Mouse (Mus musculus) lung, postnatal 14 days (tissue): Measurements from ENCODE around the gene Eci1.
"Not testable (repeated sequence)": the region's sequence is repeated elsewhere in the genome, so short reads cannot be mapped to it uniquely, and the experiment has no call there.

Experiments used
- DNase-seq: peaks from one replicate; pipeline ENCODE4 v3.0.0; 2021

The Eci1 gene

DNA sequence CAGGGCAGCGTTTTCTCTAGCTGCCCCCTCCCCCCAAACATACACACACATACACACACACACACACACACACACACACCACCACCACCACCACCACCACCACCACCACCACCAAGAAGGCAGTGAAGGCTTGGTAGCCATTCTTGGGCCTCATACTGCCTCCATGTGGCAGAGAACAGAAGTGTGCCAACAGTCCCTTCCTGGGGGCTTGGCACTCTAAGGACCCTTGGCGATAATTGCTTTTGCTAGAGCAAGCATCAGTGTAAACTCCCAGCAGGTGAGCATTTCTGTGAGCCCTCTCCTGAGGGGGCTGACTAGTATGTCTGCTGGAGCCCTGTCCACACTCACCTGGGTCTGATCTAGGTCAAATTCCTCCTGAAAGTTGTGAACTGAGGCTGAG is 14.7 kb downstream of the Eci1 start:
- DNase-seq: no peak

DNA sequence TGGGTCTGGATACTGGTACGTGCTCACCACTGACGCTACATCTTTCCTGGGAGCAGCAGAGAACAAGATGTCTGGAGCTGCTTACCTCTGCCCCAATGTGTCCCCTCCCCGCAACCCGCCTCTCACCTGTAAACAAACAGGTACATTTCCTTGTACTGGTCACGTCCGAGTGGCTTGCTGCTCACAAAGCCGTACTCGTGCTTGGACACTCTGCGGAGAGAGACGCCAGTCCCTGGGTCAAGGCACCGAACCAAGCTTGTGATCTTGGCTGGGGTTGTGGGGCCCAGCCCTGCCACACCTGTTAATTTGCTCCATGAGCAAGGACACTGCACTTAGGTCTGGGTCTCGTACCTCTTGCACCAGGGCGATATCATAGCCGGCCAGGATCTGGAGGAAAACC is 15.7 kb downstream of the Eci1 start:
- no peak for DNase-seq

DNA sequence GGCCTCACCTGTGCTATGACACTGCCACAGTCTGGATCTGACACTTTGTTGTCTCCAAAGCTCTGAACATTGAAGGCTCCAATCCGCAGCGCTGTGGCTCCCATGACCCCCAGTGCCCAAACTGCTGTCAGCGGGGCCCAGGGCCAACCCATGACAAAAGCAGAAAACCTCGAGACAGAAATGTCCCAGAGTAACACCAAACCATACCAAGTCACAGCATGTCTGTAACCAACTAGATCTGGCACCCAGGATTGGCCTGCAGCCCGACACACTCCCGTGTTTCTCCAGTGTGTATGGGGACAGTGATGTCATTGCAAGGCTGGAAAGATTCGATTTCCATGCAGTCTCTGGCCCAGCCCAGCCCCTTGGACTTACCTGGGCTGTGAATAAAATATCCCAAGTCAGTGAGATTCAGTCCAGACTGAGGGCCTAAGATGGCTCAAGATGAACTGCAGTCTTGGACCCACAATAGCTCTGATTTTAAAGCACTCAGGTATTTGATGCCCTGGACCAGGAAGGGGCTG is 16.3 kb downstream of the Eci1 start, which contains the start of gene Dnase1l2:
TSS of gene Dnase1l2 (minus strand) at position 474 of the 524 bp plus-strand sequence.
- DNase-seq: no peak

DNA sequence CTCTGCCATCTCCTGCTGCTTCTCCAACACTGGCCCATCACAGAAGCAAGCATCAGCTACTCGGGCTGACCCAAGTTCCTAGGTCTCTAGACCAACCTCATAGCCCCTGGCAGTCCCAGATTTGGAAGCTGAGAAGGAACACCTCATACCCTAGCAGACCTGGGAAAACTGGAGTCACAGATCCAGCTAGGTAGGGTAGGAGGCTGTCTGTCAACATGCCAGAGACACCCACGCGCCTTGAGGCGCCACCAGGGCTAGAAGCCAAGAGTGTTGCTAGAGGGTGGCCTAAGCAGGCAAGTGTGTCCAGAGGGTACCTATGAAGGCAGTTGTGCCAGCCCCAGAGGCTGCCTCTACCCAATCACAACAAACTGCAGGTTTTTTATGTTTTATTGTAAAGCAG is 17.0 kb downstream of the Eci1 start:
- DNase-seq: no peak

DNA sequence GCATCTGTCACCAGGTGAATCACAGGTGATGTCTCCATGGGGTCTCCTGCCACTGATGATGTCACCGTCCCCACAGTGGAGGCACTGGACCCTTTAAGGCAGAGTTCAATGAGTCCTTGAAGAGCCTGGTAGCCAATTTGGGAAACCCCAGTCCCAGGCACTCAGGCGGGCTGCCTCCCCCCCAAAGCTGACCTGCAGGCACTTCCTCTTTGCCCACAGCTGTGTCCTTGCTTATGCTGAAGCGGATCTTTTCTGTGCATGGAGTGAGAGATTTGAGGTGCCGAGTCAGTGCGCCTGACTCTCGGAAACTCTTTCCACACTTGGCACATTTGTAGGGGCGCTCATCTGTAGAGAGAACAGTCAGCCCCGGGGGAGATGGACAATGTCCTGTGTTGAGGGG is 20.1 kb downstream of the Eci1 start:
- DNase-seq: no peak

DNA sequence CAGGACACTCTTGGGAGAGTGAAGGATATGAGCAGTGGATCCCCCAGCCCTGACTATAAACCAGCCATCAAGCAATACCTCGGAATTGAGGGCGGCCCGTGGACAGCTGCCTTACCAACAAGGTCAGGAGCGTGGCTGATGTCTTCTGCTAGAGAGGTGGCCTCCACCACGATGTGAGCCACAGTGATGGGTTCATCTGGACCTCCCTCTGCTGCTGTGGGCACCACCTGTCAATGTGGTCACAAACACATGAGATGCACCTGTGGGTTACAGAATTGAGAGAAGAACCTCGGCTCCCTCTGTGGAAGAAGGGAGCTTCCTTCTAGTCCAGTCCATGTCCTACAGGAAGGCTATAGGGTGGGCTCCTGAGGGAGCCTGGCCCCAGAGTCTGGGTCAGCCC is 23.1 kb downstream of the Eci1 start:
- DNase-seq: no peak

DNA sequence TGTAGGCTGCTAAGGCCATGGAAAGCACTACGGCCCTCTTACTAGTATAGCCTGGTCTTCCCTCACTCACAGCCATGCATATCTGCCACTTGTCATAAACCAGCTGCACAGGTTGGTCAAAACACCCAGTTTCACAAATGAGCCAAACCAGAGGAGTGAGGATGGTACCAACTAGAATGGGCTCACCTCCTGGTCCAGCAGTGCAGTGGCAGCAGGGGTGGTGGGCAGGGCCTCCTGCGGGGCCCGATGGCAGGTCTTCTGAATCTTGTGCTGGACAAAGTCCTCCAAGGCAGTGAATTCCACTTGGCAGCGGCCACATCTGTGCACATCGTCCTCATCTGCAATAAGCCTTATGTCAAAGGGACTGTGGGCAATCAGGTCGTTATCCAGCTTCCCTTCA is 24.8 kb downstream of the Eci1 start:
- no peak for DNase-seq

DNA sequence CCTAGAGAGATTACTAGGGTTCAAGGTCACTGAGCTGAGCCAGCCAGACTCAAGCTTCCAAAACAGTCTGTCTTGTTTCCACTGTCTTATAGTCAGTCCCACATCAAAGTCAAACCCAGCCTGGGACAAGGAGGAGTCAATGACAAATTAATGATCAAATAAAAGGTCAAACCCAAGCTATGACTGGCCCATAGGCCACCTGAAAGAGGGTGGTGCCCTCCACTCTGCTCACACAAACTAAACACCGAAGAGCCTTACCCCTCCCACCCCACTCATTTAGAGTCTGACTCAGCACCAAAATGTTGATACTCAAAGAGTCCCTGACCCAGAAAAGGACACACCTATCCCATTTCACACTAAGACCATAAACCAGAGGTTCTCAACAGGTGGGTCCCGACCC is 26.9 kb downstream of the Eci1 start:
- DNase-seq: no peak

DNA sequence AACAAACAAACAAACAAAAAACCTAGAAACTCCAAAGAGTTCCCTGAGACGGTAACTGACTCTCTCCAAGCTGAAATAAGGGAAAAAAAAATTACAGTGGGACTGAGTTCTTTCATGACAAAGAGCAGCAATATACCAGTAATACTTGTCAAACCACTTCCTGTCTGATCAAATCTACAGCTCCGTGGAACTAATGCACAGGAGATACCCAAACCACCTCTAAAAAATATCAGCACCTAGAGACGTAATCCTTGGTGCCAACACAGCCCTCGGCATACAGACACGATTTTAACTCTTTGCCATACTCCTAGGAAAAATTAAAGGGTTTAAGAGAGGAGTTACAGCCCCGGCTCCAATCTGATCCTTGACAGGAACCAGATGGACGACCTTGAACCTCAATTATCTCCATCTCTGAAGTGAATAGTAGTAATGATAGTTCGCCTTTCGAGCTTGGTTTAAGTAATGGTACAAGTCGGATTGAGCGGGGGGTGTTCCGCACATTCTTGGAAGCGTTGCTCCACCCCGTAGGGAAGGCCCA is 27.8 kb downstream of the Eci1 start:
- no peak for DNase-seq

DNA sequence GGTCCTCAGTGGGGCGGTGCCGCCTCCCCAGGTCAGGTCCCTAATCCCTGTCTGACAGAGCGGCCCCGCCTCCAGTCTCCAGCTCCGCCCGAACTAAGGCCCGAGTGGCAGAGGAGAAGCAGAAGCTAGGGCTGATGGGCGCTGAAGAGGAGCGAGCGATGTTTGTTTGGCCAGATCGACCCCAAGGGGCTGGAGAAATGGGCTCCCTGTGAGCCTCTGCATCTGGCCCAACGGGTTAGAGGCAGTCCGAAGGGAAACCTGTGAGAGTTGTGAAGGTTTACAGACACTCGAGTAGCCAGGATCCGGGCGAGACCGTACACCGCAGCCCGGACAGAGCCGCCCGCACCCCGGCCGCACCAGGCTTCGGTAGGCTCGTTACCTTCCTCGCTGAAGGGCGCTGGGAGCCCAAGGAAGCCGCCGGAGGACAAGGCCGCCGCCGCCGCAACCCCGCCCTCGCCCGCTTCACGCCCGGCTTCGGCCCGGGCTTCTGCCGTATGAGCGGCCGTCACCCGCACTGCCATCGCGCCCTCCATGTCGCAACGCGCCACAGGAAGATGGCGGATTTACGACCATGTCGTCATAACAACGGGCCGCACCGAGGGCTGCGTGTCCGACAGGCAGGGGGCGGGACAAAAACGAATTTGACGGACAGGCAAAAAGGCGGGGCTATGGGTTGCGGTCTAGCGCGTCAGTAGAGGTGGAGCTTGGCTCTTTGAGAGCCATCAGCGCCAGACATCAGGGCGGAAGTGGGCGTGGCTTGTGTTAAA is 28.5 kb downstream of the Eci1 start:
- peak; percentile 100 for DNase-seq

DNA sequence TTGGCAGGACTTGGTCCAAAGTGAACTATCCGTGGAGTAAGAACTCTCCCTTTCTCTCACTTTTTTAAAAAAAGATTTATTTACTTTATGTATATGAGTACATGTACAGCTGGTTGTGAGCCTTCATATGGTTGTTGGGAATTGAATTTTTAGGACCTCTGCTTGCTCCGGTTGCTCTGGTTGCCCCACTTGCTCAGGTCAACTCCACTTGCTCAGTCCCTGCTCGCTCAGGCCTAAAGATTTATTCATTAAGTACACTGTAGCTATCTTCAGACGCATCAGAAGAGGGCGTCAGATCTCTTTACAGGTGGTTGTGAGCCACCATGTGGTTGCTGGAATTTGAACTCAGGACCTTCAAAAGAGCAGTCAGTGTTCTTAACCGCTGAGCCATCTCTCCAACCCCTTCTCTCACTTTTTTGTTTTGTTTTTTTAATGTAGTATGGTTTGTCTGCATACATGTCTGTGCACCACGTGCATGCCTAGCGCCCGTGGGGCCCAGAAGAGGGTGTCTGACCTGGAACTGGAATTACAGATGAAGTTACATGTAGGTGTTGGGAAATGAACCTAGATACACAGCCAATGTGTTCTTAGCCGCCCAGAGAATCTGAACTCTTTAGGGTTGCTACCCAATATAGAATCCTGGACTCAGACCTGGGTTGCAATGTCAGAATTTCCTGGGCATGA is 29.2 kb downstream of the Eci1 start:
- DNase-seq: not testable (repeated sequence)

DNA sequence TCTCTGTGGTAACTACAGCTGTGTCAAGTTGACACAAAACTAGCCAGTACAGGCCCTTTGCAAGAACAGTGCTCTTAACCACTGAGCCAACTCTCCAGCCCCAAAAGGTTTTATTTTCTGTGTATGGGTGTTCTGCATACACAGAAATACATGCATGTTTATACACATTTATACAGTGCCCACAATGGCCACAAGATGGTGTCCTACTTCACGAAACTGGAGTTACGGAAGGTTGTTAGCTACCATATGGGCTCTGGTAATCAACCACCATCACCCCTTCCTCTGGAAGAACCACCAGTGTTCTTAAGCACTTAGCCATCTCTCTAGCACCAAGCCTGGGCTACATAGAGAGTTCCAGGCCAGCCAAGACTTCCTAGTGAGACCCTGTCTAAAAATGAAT is 35.1 kb downstream of the Eci1 start:
- DNase-seq: peak; percentile 45

DNA sequence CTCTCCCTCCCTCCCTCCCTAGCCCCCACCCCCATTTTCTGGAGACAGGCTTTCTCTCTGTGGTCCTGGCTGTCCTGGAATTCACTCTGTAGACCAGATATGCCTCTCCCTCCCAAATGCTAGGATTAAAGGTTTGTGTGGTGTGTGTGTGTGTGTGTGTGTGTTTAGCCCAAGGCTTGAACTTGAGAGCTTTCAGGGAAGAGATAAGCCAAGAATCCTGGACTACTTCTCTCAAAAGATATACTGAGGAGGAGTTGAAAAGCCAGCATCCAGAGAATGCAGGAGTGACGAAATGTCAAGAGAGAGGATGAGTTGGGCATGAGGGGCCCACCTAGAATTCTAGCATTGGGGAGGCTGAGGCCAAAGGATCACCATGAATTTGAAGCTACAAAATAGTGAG is 36.5 kb downstream of the Eci1 start:
- DNase-seq: no peak

DNA sequence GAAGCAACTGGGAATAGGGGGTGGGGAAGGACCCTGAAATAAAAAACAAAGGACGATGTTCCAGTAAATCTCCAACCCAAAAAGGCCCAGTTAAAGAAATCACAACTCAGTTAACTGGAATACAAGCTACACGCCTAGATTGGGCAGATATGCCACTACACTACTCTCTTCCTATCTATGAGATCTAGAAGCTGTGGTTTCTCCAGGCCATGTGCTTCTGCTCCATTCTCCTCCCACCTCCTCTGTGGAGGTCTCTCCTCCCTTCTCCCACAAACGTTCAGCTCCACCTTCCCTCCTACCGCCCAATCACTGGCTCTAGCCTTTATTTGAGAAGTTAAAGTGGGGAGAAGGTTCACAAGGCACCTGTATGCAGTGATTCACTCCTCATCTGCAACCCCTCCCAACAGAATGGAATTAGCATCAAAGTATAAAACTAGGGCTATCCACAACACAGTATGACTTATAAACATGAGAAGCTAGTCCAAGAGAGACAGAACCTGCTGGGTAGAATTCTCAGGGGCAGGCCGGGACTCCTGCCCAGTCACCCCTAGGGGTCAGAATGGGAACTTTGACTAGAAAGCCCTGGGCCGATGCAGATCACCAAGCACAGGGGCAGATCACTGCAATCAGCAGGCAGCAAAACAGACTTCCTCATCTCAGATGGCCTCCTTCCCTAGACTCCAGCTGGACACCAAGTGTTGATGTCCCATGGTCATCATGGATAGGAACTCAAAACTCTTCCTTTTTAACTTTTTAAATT is 37.1 kb downstream of the Eci1 start:
- DNase-seq: no peak

DNA sequence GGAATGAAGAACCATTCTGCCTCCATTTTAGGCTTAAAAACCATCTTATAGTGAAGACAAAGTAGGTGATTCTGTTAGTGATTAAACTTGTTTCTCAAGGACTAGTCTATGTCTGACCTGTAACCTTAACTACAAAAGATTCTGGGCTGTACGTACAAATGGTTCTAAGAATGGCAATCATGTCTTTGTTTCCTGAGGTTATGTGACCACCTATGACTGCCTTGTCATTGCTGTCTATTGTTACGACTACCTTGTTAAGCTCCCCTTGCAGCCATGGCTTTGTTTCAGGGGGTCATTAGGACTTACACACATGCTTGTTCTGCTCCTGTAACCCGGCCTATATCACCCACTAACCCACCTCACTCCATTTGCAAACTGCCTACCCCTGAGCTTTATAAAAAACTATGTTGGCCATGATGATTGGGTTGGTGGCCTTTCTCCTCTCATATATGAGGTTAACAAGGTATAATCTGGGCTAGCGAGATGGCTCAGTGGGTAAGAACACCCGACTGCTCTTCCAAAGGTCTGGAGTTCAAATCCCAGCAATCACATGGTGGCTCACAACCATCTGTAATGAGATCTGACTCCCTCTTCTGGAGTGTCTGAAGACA is 42.3 kb downstream of the Eci1 start:
- DNase-seq: no peak

DNA sequence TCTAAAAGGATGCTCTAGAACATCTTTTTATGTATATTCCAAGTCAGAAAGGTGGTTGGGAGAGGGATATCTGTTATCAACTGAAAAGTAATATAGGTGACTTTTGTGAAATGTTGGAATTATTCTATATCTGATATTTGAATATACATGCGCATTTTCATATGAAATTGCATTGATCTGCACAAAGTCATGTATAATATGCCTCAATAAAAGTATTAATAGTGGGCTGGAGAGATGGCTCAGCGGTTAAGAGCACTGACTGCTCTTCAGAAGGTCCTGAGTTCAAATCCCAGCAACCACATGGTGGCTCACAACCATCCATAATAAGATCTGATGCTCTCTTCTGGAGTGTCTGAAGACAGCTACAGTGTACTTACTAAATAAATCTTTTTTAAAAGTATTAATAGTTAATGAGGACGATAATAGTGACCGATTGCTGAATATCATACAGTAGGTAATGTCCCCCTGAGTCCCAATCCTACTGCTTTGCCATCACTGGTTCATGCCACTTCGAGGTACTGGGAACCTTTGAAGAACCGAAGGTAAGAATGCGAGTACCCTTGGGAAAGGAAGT is 43.0 kb downstream of the Eci1 start:
- DNase-seq: no peak

DNA sequence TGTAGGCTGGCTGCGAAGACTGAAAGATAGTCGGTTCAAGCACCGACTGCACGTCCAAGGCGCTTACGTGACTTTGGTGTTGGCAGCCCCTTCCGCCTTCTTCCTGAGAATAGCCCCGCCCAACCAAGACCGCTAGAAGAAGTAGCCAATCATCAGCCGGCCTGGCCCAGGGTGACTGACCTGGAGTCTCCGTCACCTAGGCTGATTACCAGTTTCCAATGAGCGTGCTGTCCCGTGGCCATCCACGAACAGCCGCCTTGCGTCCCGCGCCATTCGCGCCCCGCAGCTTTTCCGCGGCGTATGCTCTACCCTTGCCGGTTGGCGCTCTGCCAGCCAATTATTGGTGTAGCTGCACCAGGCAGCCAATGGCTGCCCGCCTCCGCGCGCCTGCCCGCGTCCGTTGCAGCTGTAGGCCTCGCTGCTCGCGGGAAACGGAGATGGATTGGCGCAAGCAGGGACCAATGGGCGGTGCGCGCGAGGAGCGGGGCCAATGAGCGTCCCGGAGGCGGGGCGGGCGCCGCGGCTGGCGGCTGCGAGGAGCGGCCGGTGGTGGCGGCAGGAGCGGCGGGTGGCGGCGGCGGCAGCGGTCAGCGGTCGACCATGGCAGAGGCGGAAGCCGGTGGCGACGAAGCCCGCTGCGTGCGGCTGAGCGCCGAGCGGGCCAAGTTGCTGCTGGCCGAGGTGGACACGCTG is 43.6 kb downstream of the Eci1 start, which contains the start of the genes E4f1 and Pgp:
TSS of gene E4f1 (minus strand) at position 404 of the 693 bp plus-strand sequence.
TSS of gene Pgp (plus strand) at position 483 of the 693 bp plus-strand sequence.
- DNase-seq: peak; percentile 99

DNA sequence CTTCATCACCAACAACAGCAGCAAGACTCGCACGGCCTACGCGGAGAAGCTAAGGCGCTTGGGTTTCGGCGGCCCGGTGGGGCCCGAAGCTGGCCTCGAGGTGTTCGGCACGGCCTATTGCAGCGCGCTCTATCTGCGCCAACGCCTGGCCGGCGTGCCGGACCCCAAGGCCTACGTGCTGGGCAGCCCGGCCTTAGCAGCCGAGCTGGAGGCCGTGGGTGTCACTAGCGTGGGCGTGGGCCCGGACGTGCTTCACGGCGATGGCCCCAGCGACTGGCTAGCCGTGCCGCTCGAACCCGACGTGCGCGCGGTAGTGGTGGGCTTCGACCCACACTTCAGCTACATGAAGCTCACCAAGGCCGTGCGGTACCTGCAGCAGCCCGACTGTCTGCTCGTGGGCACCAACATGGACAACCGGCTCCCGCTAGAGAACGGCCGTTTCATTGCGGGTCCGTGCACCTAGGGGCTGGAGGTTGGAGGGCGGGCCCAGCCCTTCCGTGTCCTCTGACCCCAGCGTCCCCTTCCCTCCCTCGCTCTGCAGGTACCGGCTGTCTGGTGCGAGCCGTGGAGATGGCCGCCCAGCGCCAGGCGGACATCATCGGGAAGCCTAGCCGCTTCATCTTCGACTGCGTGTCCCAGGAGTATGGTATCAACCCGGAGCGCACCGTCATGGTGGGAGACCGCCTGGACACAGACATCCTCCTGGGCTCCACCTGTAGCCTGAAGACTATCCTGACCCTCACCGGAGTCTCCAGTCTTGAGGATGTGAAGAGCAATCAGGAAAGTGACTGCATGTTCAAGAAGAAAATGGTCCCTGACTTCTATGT is 44.5 kb downstream of the Eci1 start:
- peak; percentile 30 for DNase-seq

DNA sequence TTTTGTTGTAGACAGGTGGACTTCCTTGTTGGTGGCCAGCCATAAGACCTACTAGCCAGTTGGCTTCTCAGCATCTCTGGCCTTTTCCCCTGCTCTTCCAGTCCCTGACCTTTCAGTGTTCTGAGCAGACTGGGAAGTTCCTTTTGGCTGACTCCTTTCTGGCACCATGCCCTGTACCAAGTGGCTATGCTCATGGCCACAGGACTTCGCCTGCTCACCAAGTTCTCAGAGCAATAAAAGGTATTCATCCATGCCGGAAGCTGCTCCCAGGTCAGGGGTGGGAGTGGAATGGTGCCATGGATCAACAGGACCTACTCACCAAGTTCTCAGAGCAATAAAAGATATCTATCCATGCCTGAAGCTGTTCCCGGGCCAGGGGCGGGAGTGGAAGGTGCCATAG is 46.1 kb downstream of the Eci1 start:
- peak; percentile 57 for DNase-seq

DNA sequence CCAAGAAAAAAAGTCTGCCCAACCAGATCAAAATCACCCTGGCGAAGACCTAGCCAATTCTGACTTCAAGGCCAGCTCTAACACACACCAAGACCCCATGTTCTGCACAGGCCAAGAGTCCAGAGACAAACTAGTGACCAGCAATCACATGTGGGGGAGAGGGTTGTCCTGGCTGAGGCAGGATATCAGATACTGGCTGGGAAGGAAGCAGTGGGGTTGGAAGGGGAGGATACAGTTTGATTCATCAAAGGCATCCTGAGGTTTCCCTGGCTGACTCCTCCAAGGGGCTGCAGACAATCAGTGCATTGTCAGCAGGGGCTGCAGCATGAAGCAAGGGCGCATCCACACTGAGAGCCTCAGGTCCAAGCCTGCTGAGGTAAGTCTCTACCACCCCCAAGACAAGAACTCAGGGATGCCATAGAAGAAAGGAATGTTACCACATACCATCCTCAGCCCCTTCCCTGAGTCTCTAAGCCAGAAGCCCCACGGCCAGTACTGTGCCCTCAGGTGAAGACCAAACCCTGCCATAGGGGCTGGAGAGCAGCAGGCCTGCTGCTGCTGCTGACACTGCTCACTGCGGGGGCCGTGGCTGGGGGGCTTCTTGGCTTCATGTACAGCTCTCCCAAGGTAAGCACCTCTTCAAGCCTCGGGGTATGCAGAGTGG is 47.3 kb downstream of the Eci1 start, which contains the start of gene Bricd5:
TSS of gene Bricd5 (plus strand) at position 273 of the 664 bp plus-strand sequence.
- DNase-seq: no peak
